Mouse (Mus musculus) CH12.LX (cell line): ENCODE results near the gene Amh. TPM values are rescaled to one million over a fixed set of nuclear protein-coding genes. Genes with fewer than 3 reads are reported as not detected.

Source experiments
- DNase-seq: peaks from one replicate; pipeline ENCODE4 v3.0.0-alpha.2; 2013; ENCODE audit errors: extremely low read depth
- H3K27ac ChIP-seq: 2 replicates; pipeline ENCODE4 v1.5.1; 2012; ENCODE audit warnings: low read depth, mild to moderate bottlenecking, control low read depth, moderate library complexity; ENCODE audit not compliant: insufficient read depth
- H3K27me3 ChIP-seq: replicated peaks from 2 replicates; pipeline ENCODE3; 2012; ENCODE audit warnings: inconsistent platforms
- H3K36me3 ChIP-seq, 2 experiments: replicated peaks in 1 of 2; 2 replicates each; pipeline versions ENCODE3 to v1.6.1; 2012; ENCODE audit warnings: inconsistent platforms in 1 of 2, low read length in 1 of 2, mild to moderate bottlenecking in 1 of 2, mixed read lengths in 1 of 2, moderate library complexity in 1 of 2; ENCODE audit not compliant: control insufficient read depth in 1 of 2, insufficient read depth in 1 of 2
- H3K4me1 ChIP-seq, 2 experiments: 2 replicates each; pipeline ENCODE4 v1.6.1; 2012; ENCODE audit warnings: inconsistent platforms in 1 of 2, moderate library complexity in 1 of 2; ENCODE audit not compliant: insufficient read depth in 2 of 2, control insufficient read depth in 1 of 2
- H3K4me2 ChIP-seq: 2 replicates; pipeline ENCODE4 v1.6.1; 2012; ENCODE audit warnings: low read depth, mild to moderate bottlenecking, control low read depth; ENCODE audit not compliant: poor library complexity, insufficient read depth, severe bottlenecking
- H3K4me3 ChIP-seq, 3 experiments: fragments of 150-350 bp in 1 of 3; sonication (generic) in 1 of 3; replicated peaks in 1 of 3; 2 replicates each; pipeline versions ENCODE3 to v1.5.1; 2011 to 2012; ENCODE audit warnings: low read depth in 2 of 3, low read length in 2 of 3, mild to moderate bottlenecking in 2 of 3, moderate library complexity in 2 of 3, control low read depth in 1 of 3, improper control_type of control experiment in 1 of 3, inconsistent platforms in 1 of 3, mixed read lengths in 1 of 3; ENCODE audit not compliant: poor library complexity in 1 of 3
- H3K79me2 ChIP-seq: replicated peaks from 2 replicates; pipeline ENCODE4 v1.6.1; 2012; ENCODE audit warnings: mild to moderate bottlenecking, moderate library complexity; ENCODE audit not compliant: control insufficient read depth, poor library complexity, insufficient read depth, severe bottlenecking; ENCODE audit errors: extremely low read depth
- H3K9ac ChIP-seq: 2 replicates; pipeline ENCODE4 v1.6.1; 2012; ENCODE audit warnings: low read depth, mild to moderate bottlenecking, control low read depth, moderate library complexity; ENCODE audit not compliant: insufficient read depth
- H3K9me3 ChIP-seq: replicated peaks from 2 replicates; pipeline ENCODE3; 2012; ENCODE audit warnings: low read length, inconsistent platforms, mixed read lengths
- CHD1 ChIP-seq: IDR thresholded peaks from 2 replicates; pipeline ENCODE4 v1.6.1; 2012; ENCODE audit warnings: low read depth, low read length, improper control_type of control experiment, inconsistent platforms
- EP300 ChIP-seq: IDR thresholded peaks from 2 replicates; pipeline ENCODE4 v1.6.1; 2011; ENCODE audit warnings: low read length, improper control_type of control experiment
- IRF4 ChIP-seq: IDR thresholded peaks from 2 replicates; pipeline ENCODE4 v1.6.1; 2014; ENCODE audit warnings: low read depth, mild to moderate bottlenecking, inconsistent platforms, low read length, improper control_type of control experiment
- MAZ ChIP-seq: IDR thresholded peaks from 2 replicates; pipeline ENCODE4 v1.6.1; 2012; ENCODE audit warnings: low read depth, mild to moderate bottlenecking, inconsistent platforms, low read length, improper control_type of control experiment, moderate library complexity
- NRF1 ChIP-seq: IDR thresholded peaks from 2 replicates; pipeline ENCODE4 v1.6.1; 2014; ENCODE audit warnings: low read depth, mild to moderate bottlenecking, inconsistent platforms, low read length, improper control_type of control experiment, moderate library complexity
- POLR2A ChIP-seq: IDR thresholded peaks from 2 replicates; pipeline ENCODE4 v1.6.1; 2011; ENCODE audit warnings: low read depth, mild to moderate bottlenecking, improper control_type of control experiment, low read length
- POLR2AphosphoS2 ChIP-seq: IDR thresholded peaks from 2 replicates; pipeline ENCODE4 v1.6.1; 2011; ENCODE audit warnings: low read depth, low read length, improper control_type of control experiment
- ZMIZ1 ChIP-seq: IDR thresholded peaks from 2 replicates; pipeline ENCODE4 v1.6.1; 2012; ENCODE audit warnings: low read depth, mild to moderate bottlenecking, inconsistent platforms, low read length, improper control_type of control experiment
- ZNF384 ChIP-seq: IDR thresholded peaks from 2 replicates; pipeline ENCODE4 v1.6.1; 2012; ENCODE audit warnings: low read depth, low read length, improper control_type of control experiment, inconsistent platforms
- dilution Hi-C: fragments of 300-500 bp; cut with MboI; formaldehyde crosslinking; loops from 2 replicates; pipeline ENCODE4 v1.14.3; 2020; ENCODE audit warnings: low sequenced_read_pairs; ENCODE audit not compliant: extremely low pct_unique_long_range_greater_than_20kb, extremely low pct_ligation_motif_present
- in situ Hi-C: fragments of 300-500 bp; cut with MboI; formaldehyde crosslinking; loops from 3 replicates; pipeline ENCODE4 v1.14.3; 2019; ENCODE audit warnings: low sequenced_read_pairs, low pct_ligation_motif_present, low pct_unique_long_range_greater_than_20kb, mixed read lengths
- polyA plus RNA-seq: library from polyadenylated mRNA; unstranded; fragments of >175 nt; gene quantifications from 2 replicates; pipeline ENCODE4 v1.2.1, GENCODE M21; 2012; ENCODE audit warnings: low read depth; ENCODE audit not compliant: insufficient read length
- total RNA-seq, 2 experiments: library from RNA; depleted of rRNA; stranded (reverse); fragments of 300-350 nt in 1 of 2; fragments of >200 nt in 1 of 2; gene quantifications; 2 replicates each; pipeline ENCODE4 v1.2.3; 2012 to 2014

The Amh gene
- total and polyA plus RNA-seq, 3 experiments, result 0.43 to 1.1 (median 0.59) TPM

DNA sequence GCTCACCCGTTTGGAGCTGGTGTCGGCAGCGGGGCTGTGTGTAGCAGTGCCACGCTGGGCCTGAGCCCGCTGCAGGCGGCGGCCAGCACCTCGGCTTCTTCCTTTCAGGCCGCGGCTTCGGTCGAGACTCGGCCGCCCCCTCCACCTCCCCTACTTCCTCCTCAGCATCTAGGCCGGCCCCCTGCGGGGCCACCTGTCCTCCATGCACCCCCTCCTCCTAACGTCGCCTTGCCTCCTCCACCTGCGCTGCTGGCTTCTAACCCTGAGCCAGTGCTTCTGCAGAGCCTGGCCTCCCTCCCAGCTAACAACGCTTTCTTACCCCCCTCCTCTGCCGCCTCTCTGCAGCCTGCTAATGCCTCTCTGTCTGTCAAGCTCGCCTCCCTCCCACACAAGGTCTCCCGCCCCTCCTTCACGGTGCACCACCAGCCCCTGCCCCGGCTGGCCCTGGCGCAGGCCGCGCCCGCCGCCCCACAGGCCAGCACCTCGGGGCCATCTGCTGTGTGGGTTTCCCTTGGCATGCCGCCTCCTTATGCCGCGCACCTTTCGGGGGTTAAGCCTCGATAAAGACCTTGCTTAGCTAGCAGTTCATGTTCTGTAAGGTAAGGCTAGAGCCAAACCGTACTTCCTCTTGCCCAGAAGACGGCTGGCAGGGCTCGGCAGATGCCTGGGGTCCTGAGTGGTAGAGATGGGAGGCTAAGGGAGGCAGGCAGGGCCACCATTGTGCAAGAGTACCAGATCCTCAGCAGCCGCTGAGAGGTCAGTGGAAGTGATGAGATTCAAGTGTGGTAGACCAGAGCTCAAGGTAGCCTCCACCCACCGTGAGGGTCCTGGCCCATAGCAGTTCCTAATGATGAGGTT lies 12.6 kb upstream of the Amh start:
- DNase-seq, result no peak
- Histone ChIP-seq H3K36me3 (peaks cover 85 to 92% of the 10 kb centered on the region in 2 experiments), H3K27me3 (no peaks in the 10 kb centered on the region), H3K4me1 (peaks cover 4 to 16% of the 10 kb centered on the region in 2 experiments), H3K9ac (no peak overlapping the region), H3K79me2 (peaks cover 12% of the 10 kb centered on the region), H3K9me3 (no peaks in the 10 kb centered on the region)
- in situ Hi-C loops, result no loop called here
- TF ChIP-seq ZNF384 (no peak), MAZ (no peak), CHD1 (no peak), ZMIZ1 (no peak), POLR2AphosphoS2 (no peak), EP300 (no peak)
- TF ChIP-seq, all 38 proteins: peak for 0
- H3K27ac ChIP-seq, result no peak overlapping the region
- H3K4me3 ChIP-seq, result no peak overlapping the region
- dilution Hi-C loops, result no loop called here
- no peak overlapping the region for H3K4me2 ChIP-seq

DNA sequence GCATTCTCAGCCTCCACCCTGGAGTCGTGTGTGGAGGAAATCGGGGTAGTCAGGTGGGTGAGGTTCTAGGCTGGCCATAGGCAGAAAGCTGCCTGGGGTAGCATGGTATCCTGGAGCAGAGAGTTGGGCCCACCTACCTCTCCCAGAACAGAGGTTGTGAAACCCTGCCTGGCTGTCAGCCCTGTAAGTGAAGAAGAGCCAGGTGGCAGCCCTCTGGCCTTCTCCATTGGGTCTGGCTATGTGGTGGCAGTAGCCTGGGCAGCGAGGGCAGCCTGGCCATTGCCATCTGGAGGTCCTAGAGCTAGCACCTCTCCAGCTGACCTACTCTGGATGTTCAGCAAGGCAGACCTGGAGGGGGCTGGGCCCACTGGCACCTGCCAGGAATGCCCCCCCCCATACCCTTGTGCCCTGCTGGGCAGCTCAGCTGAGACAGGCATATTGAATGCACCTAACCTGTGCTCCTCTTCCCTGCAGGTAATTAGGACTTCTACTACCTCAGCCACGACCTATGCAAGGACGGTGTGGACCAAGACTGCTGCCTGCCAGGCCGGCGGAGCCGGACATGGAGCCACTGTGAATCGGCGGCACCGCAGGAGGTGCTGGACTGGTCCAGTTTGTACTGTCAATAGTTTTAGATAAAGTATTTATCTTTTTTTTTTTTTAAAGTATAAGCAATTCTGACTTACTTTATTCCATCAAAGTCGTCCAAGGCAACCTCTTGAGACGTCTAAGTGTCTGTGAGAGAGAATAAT lies 11.8 kb upstream of the Amh start:
- Histone ChIP-seq H3K27me3 (no peaks in the 10 kb centered on the region), H3K27ac (no peak overlapping the region)
- dilution Hi-C loops, result no loop called here
- DNase-seq, result no peak
- TF ChIP-seq NRF1 (no peak), POLR2A (peak; percentile 5; the same call in 1 of the 2 replicates)
- TF ChIP-seq, all 38 proteins: peak for 1
- Histone ChIP-seq H3K9ac (no peak overlapping the region), H3K4me1 (peaks cover 4 to 16% of the 10 kb centered on the region in 2 experiments), H3K79me2 (peaks cover 16% of the 10 kb centered on the region), H3K9me3 (no peaks in the 10 kb centered on the region), H3K4me2 (no peak overlapping the region), H3K4me3 (no peak overlapping the region), H3K36me3 (peaks cover 77 to 83% of the 10 kb centered on the region in 2 experiments)
- in situ Hi-C loops, result no loop called here

DNA sequence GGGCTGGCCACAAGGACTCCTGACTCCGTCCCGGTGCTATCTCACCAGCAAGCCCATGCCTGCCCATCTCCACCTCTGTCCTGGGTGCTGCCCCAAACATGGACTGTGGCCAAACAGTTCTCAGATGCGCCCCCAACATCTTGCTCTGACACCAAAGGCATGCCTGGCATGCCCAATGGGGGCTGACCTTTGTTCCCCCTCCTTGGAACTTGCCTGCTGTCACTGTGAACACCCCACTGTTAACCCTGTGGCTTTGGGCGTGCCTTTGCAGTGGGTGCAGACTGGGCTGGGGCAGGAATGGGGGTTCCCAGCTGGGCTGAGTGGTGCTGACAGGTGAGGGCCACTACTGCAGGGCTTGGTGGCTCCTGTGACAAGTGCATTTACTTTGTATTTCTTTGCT lies 11.2 kb upstream of the Amh start:
- no peaks in the 10 kb centered on the region for H3K27me3 ChIP-seq
- peaks cover 71 to 78% of the 10 kb centered on the region in 2 experiments for H3K36me3 ChIP-seq
- no peak overlapping the region for H3K4me3 ChIP-seq
- no peak overlapping the region for H3K27ac ChIP-seq
- no peak overlapping the region for H3K4me2 ChIP-seq
- DNase-seq, result no peak
- TF ChIP-seq IRF4 (no peak), POLR2A (0 out of 2 replicates have a peak, but pooled peaks have one; percentile 4), ZMIZ1 (peak; percentile 25; the same call in 1 of the 2 replicates)
- no peak overlapping the region for H3K9ac ChIP-seq
- dilution Hi-C loops, result no loop called here
- H3K79me2 ChIP-seq, result peaks cover 17% of the 10 kb centered on the region
- in situ Hi-C loops, result no loop called here
- no peaks in the 10 kb centered on the region for H3K9me3 ChIP-seq
- peaks cover 4 to 16% of the 10 kb centered on the region in 2 experiments for H3K4me1 ChIP-seq
